Mouse (Mus musculus) cerebellum, adult 9-10 months (tissue): ENCODE measurements around the gene Atp6ap1l.

ENCODE experiments used
- DNase-seq: peaks from one replicate; pipeline ENCODE4 v3.0.0; 2022

Gene Atp6ap1l

DNA sequence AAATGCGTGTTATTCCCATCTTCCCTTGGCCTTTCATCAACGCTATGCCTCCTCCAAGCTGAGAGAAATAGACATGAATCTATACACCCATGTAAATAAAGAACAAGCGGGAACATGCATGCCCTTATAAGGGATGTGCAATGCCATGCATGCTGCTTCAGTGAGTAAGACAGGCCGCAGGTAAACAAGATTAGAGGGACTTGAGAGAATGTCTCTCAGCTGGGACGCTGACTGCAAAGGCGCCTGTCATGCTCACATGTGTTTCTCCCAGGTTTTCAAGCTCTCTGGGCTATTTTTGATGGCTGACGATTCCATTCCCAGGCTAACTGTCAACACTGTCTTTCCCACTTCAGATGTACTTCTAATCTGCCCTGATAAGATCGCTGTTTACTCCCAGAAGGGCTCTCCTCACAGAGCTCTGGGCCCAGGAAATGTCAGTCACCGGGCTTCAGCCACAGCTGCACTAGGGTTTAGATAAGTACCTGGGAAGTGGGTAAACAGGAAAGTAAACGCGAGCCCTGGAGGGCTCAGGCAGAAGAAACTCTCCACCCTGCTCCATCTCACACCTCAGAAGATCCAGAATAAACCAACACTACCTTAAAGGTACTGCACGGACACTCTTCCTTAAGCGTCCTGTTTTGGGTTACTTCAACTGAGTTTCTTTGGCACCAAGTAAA, 19.2 kb downstream of the Atp6ap1l start:
- DNase-seq, result no peak

DNA sequence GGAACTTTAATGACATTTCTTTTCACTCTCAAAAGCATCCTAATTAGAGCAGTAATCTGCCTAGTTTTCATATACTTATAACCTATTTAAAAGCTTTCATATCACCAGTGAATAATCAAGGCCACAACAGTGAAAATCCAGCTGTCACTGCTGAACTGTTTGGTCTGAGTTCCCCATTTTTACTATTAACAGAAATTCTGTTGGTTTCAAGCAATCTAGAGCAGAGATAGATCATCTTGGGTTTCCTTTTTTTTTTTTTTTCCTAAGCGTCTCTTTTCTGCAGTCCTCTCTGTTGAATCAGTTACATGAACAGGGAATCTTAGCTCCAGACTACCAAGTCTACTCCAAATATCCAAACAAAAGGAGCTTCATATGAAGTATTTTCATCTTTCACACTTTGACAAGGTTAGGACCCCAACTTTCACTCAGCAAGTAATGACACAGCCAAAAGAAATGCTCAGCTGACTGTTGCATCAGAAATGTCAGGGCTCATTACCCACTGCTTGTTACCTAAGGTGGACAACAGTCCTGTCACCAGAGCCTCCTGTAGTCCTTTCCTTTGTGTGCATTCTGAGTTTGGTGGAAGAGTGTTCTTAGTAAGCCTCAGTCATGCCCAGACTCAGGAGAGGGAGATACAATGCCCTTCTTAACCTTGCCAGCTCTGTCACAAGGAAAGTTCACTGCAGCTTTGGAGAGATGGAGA, 23.3 kb downstream of the Atp6ap1l start:
- no peak for DNase-seq

DNA sequence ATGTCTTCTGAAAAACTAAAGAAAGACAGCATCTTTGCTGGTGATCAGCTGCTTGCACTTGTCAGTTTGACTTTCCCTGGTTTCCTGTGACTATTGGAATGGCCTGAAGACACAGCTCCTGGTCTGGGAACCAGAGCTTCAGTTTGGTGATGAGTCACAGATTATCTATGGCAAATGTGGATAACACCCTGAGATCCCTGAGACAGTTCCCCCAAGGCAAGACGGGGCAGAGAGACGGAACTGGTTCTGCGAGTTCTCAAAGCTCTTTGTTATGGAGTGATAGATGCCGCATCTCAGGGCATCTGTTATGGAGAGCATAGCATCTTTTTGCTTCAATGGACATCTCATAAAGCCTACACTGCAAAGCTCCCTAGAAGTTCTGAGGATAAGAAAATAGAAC, 33.6 kb downstream of the Atp6ap1l start:
- DNase-seq, result no peak

DNA sequence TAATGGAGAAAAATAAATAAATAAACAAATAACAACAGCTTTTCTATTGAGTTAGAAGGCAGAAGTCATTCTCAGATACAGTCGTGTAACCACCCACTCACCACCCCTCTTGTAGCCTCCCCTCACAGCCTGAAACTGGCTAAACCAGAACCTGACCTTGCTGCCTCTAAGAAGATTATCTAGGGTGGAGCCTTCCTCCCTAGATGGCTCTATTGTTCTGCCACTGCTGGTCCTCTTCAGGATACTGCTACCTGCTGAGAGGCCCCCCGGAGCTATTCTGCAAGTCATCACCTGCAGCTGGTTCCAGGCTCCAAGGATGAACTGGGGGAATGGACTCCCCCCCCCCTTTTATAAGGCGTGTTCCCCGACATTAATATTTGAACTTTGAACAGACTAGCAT, 36.0 kb downstream of the Atp6ap1l start:
- no peak for DNase-seq

DNA sequence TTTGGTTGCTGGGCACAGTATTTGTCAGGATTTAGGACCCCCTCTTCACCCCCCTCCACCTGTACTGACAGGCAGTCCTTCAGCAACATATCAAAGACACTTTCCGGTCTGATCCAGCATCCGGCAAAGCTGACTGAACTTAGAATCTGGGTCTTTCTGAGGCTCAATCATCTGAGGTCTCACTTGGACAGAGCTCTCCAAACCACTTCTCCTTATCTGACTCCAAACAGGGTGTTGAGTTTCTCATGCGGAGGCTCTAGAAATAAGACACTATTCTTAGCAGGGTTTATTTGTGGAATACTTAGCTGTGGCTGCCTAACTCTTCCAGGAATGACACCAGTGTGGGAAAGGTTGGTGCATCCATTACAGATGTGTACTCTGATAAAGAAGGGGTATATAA, 43.0 kb downstream of the Atp6ap1l start:
- no peak for DNase-seq

DNA sequence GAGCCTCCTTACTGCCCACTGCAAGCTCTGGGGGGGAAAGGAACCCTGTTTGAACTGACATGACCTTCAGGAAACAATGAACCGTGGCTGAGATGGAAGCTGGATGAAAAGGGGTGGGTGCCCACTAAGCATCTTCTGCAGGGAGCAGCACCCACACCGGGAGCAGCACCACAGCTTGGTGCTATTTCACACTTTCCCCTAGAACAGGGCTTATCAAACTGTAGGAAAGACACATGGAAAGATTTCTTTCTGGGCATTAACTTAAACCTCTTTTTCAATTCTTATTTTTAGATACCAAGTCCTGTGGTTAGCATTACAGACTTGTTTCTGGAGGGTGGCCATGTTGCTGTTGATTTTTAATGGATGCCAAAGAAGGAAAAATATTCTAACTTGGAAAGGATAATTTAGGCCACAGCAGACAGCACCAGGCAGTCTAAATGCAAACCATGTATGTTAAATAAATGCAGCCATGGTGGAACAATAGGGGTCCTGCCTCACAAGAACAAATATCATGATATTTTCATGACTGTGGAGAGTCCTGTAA, 44.2 kb downstream of the Atp6ap1l start:
- DNase-seq, result no peak

DNA sequence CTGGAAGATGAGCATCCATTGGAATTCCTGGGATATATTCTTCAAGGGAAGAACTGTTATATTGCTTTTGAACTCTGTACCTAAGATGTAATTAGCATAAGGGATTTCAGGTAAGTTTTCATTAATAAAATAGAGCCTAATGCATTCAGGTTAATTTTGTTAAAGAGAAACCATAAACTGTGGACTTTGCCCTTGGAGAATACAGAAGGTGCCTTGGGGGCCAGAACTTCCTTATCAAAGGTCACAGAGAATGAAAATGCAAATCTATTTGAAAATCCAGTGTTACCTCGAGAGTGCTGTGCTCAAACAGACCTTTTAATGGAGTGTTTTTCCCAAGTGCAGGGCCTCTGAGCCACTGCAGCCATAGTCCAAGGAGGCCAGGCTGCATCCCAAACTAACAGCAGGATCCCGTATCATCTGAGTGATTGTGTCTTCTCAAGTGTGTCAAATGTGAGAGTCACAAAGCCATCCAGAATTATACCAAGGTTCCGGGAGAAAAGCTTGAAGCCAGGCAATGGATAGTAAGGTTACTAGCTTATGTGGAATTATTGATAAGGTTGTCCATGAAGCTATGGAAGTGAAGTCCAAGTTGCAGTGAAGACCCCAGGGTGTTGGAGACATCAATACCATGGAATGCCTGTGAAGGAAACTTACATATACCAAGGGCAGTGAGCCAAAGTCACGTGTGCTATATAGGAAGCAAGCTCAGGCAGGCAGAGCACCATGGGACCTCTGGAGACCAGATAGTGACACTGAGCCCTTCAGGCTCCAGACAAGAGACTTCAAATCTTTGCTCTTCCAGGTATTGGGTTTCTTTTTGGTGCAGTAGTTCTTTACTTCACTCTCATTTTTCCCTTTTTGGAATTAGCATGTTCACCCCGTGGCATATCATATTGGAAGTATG, 52.2 kb downstream of the Atp6ap1l start:
- no peak for DNase-seq

DNA sequence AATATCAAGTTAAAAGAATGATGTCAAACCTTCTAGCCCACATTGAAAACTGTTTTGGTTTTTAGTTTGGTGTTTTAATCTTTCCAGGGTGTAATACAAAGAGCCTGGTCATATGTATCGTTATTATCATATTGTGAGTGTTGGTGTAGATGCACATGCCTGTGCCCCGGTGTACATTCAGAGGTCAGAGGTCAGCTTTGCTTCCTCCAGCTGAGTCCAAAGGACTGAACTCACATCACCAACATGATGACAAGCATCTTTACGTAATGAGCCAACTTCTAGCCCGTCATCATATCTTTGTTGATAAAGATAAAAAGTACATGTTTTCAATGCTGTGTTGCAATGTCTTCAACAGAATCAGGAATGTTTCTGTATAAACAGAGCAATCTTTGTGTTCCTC, 53.4 kb downstream of the Atp6ap1l start:
- no peak for DNase-seq

DNA sequence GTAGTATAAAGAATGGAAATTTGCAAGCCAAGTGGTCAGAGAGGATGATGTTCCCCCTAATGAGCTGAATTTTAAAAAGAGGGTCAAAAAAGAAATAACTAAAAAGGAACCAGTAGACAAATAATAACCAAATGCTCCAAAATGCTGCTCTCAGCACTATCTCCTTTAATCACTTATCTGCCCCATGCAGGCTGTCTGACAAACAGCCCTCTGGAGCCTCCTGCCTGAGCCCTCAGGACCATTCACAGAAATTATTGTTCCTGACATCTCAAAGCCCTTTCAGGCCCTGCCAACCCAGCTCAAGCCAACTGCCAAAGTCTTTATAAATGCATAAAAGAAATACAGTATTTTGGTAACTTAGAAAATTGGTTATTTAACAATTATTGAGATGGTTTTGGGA, 61.0 kb downstream of the Atp6ap1l start:
- DNase-seq, result no peak

DNA sequence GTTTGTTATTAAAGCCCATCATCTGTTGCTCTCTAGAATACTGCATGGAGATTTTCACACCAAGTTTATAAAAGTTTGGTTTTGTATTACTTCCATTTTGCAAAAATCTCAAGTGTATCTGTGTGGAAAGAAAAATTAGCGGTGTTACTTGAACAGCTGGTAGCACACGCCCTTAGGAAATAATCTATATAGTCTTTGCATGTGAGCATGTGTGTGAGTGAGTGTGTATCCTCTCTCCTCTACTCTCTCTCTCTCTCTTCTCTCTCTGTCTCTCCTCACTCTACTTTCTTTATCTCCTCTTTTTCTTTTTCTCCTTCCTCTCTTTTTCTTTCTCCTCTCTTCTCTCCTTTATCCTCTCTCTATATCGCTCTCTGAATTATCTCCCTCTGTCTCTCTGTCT, 61.7 kb downstream of the Atp6ap1l start:
- DNase-seq, result no peak

DNA sequence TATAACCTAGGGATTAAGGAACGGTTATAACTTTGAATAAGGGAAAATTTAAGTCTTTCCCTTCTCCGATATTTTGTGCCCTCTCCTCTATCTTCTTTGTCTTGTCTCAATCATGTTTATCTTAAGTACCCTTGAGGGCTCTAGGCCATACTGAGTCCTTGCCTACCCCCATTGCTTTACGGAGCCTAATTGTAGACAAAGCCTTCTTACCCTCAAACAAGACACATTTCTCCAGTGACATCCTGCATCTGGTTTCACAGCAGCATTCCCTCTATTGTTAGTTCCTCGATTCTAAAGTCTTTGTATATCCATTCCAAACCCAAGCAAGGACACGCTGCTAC, 64.0 kb downstream of the Atp6ap1l start:
- no peak for DNase-seq

DNA sequence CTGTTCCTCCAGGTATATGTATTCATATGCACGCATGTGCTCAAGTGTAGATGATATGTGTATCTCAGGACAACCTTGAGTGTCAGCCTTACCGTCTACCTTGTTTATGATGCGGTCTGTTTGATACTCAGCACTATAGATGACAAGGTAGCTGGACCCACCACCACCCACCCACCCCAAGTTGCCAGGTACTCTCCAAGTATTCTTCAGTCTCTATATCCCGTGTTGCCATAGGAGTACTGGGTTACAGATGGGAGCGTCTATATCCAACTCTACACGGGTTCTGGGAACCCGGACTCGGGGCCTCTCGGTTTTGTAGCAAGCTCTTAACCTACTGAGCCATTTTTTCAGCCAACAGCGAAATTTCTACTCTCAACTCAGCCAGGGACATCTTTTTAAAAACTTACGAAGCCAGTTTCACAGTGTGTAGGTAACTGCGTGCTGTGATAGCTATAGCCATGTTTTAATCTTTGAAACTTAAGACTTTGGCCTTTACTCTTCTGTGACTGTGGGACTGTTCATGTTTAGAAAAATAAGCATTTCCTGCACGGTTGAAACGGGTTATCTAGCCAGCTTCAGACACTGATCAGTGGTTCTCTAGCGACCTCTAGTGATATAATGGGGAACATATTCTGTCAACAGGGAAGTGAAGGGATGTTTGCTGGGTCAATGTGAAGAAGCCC, 64.5 kb downstream of the Atp6ap1l start:
- peak; percentile 46 for DNase-seq

DNA sequence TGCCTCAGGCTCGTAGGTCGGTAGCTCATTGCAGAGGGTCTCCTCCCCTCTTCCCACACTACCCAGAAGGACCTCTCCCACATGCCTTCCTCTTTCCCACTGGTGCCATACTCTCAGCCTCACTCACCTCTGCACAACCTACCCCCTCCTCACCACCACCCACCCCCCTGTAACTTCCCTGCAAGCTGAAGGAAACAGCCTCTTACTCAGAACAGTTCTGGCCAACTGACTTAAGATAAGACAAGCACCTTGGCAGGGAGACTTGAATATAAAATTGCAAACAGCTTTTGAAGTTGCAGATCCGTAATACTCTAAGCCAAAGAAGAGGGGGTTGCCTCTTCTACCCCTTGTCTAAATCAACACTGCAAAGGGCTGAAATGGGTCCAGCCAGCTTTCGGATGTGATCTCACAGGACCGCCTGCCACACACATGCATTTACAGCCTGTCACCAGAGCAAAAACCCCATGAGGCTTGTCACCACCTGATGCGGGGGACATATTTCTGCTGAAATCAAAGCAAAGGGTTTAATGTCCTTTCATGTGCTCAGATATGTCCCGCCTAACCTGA, 71.4 kb downstream of the Atp6ap1l start:
- no peak for DNase-seq
